Mouse (Mus musculus) neural tube, embryonic 13.5 days (tissue): ENCODE data around the gene Slc24a2. TPM values are rescaled to one million over a fixed set of nuclear protein-coding genes. Genes with fewer than 3 reads are reported as not detected.

Experiments used
- ATAC-seq: fragments of 200-750 bp; cut with Nextera tagmentation; 2 replicates; pipeline ENCODE4 v1.8.0; 2017; ENCODE audit warnings: low read depth, mild to moderate bottlenecking, moderate TSS enrichment, moderate library complexity
- H3K27ac ChIP-seq: fragments of 300-500 bp; sonication (generic); replicated peaks from 2 replicates; pipeline ENCODE4 v1.5.1; 2015; ENCODE audit warnings: moderate library complexity, mild to moderate bottlenecking, inconsistent platforms
- H3K27me3 ChIP-seq: fragments of 300-500 bp; sonication (generic); 2 replicates; pipeline ENCODE4 v1.6.1; 2015; ENCODE audit warnings: mild to moderate bottlenecking, inconsistent platforms
- H3K36me3 ChIP-seq: fragments of 300-500 bp; sonication (generic); 2 replicates; pipeline ENCODE4 v1.6.1; 2015; ENCODE audit warnings: mild to moderate bottlenecking, inconsistent platforms
- H3K4me1 ChIP-seq: fragments of 300-500 bp; sonication (generic); replicated peaks from 2 replicates; pipeline ENCODE4 v1.6.1; 2015; ENCODE audit warnings: inconsistent platforms
- H3K4me2 ChIP-seq: fragments of 300-500 bp; sonication (generic); 2 replicates; pipeline ENCODE4 v1.6.1; 2015; ENCODE audit warnings: inconsistent platforms, mild to moderate bottlenecking, moderate library complexity
- H3K4me3 ChIP-seq: fragments of 300-500 bp; sonication (generic); 2 replicates; pipeline ENCODE4 v1.5.1; 2015; ENCODE audit warnings: mild to moderate bottlenecking, inconsistent platforms
- H3K9ac ChIP-seq: fragments of 300-500 bp; sonication (generic); 2 replicates; pipeline ENCODE4 v1.6.1; 2015; ENCODE audit warnings: moderate library complexity, mild to moderate bottlenecking, inconsistent platforms
- H3K9me3 ChIP-seq: fragments of 300-500 bp; sonication (generic); 2 replicates; pipeline ENCODE4 v1.6.1; 2016; ENCODE audit warnings: inconsistent platforms
- WGBS: fragments of 180-500 bp; shearing (Covaris S2); methylation state at CpG from one replicate; pipeline ENCODE4 v1.1.7; 2015; 5-methylcytosine and 5-hydroxymethylcytosine counted together
- polyA plus RNA-seq: library from polyadenylated mRNA; unstranded; fragments of >200 nt; fragmentation: Nextera tagmentation; extraction: Ambion mirVana; gene quantifications from 2 replicates; pipeline ENCODE4 v1.2.1, GENCODE M21; 2015

Slc24a2 gene
- polyA plus RNA-seq, 1 experiment from 2014 or later: 1.4 TPM

DNA sequence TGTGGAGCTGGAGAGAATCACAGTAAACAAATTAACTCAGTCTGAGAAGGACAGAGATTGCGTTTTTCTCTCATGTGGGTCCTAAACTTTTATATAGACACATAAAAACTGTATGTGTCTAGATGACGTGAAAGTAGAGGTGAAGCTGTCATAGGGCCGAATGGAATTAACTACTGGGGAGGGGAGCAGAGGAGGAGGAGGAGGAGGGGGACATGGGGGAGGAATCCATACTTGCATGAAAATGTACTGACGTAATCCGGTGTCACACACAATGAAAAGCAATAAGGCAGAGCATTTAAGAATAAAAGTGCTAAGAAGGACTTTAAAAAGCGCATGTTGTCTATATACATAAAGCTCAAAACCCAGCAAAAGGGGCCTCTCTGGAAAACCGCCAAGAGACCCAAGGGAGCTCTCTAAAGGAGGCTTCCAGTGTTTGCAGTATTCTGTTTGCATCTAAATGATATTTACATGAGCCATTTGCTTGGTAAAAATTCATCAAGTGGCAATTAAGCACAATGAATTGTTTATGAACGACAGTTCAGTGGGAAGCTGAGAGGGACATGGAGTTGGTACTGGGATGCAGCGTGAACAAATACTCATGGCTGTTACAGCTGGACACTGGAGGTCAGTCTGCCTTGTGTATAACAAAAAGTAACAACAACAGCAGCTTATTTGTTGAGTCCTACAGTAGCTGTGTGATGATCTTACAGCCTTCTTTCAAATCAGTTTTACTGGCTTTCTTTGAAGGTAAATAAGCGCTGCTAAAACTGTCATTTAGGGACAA lies 45.9 kb downstream of the Slc24a2 start:
- 40% methylated on average over 10 of the region's 10 CpGs for WGBS
- Histone ChIP-seq H3K36me3 (no peaks in the 10 kb centered on the region), H3K4me3 (no peak overlapping the region), H3K27ac (peak overlapping the region; percentile 14; the same call in 1 of the 2 replicates), H3K27me3 (no peaks in the 10 kb centered on the region), H3K9me3 (no peaks in the 10 kb centered on the region), H3K4me1 (peaks cover 18% of the 10 kb centered on the region), H3K9ac (no peak overlapping the region), H3K4me2 (peak overlapping the region; percentile 26; the same call in 1 of the 2 replicates)
- peak; percentile 72 for ATAC-seq

DNA sequence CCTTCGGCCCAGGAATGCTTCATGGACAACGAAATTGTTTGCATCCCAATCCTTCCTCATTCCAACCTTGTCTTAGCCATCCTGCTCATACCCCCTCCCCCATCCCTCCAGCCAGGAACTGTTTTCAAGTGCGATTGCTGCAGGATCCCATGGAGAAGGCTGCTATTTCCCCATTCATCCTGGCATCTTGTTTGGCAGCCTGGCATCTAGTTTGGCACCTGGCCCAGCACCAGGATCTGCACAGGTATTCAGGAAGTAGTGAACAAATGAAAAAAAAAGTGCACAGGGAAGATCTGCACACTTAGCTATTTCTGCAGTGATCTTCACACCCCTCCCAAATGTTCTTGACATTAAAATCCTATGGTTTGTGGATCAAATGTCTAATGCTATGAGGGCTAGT lies 53.2 kb downstream of the Slc24a2 start:
- 70% methylated on average over 3 of the region's 3 CpGs for WGBS
- Histone ChIP-seq H3K9me3 (no peaks in the 10 kb centered on the region), H3K4me1 (no peaks in the 10 kb centered on the region), H3K9ac (no peak overlapping the region), H3K27ac (no peak overlapping the region), H3K36me3 (no peaks in the 10 kb centered on the region), H3K4me3 (no peak overlapping the region), H3K4me2 (no peak overlapping the region), H3K27me3 (no peaks in the 10 kb centered on the region)
- ATAC-seq: no peak

DNA sequence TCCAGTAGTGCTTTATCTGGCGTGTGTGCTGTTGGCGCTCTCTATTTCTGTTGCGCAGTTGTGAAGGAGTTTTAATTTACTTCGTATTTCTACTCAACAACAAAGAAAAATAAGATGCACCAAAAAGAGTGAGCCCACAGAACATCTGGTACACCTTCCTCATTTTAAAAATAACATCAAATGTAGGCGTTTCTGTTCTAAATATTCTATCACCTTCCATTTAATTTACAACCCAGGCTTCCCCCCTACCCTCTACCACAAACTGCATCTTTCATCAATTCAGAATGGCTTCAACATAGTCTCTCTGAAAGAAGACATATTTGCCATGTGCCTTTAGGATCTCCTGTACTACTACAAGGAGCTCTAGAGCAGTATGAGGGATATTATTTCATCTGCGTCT lies 66.3 kb downstream of the Slc24a2 start:
- H3K4me2 ChIP-seq: no peak overlapping the region
- no peak overlapping the region for H3K9ac ChIP-seq
- no peaks in the 10 kb centered on the region for H3K27me3 ChIP-seq
- WGBS: 88% methylated on average over 6 of the region's 6 CpGs
- ATAC-seq: no peak
- H3K9me3 ChIP-seq: no peaks in the 10 kb centered on the region
- no peak overlapping the region for H3K27ac ChIP-seq
- H3K4me3 ChIP-seq: no peak overlapping the region
- no peaks in the 10 kb centered on the region for H3K4me1 ChIP-seq
- H3K36me3 ChIP-seq: no peaks in the 10 kb centered on the region

DNA sequence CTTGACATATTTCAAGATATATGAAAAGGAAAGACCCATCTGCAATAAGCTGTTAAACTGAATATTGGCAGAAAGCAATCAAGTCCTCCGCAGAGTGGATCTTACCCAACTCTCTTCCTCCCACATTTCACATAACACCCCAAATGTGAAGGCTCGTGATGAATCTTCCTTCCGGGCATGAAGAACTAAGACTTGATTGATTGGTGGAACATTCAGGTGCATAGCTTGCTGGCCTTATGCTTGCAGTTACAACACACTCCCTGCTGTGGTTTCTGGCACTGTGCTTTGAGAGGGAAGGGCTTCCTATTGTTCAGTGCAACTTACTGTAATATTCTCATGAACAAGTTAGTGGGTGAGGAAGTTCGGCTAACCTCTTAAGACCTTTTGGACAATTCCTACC lies 72.2 kb downstream of the Slc24a2 start:
- Histone ChIP-seq H3K4me1 (no peaks in the 10 kb centered on the region), H3K27ac (no peak overlapping the region), H3K9me3 (no peaks in the 10 kb centered on the region), H3K27me3 (no peaks in the 10 kb centered on the region), H3K36me3 (no peaks in the 10 kb centered on the region), H3K9ac (no peak overlapping the region), H3K4me2 (no peak overlapping the region), H3K4me3 (no peak overlapping the region)
- no peak for ATAC-seq
- WGBS: 83% methylated on average over 4 of the region's 4 CpGs

DNA sequence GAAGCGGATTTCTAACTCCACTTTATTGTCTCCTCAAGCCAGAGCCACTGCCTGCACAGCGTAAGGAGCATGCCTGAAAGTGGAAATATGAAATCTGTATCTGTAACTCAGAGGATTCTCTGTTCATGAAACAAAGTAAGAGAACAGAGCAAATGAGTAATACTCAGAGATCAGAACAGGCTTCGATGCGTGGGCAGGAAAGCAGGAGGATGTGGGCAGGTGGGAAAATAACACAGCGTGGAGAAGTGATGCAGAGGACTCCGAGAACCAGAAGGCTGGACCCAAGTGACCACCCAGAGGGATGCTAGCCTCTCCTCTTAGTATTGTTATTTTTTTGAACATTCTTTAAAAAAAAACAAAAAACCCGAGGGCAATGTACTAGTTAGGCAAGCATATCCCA lies 78.3 kb downstream of the Slc24a2 start:
- Histone ChIP-seq H3K4me1 (no peaks in the 10 kb centered on the region), H3K9me3 (no peaks in the 10 kb centered on the region), H3K4me3 (no peak overlapping the region), H3K9ac (no peak overlapping the region), H3K4me2 (no peak overlapping the region), H3K36me3 (no peaks in the 10 kb centered on the region), H3K27ac (no peak overlapping the region), H3K27me3 (no peaks in the 10 kb centered on the region)
- 80% methylated on average over 7 of the region's 7 CpGs for WGBS
- ATAC-seq: no peak

DNA sequence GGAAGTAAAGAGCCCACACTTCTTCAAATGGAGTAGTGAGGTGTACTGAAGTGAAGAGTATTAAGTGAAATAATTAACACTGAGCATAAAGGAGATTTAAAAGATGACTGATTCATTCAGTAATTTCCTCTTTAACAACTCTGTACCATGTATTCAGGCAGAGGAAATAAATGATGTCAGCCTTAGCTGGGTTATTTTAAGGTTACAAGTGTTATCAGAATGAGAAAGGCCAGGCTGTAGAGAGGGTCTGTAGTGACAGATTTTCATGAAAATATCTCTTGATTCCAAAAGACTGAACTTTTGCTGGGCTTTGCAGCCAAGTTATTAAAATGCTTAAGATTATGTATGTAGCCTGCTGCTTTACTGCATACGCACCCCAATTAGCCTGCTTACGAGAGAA lies 80.7 kb downstream of the Slc24a2 start:
- Histone ChIP-seq H3K27ac (no peak overlapping the region), H3K4me3 (no peak overlapping the region), H3K9me3 (no peaks in the 10 kb centered on the region), H3K4me1 (no peaks in the 10 kb centered on the region), H3K9ac (no peak overlapping the region), H3K27me3 (no peaks in the 10 kb centered on the region), H3K4me2 (no peak overlapping the region), H3K36me3 (no peaks in the 10 kb centered on the region)
- 74% methylated on average over 2 of the region's 2 CpGs for WGBS
- ATAC-seq: no peak

DNA sequence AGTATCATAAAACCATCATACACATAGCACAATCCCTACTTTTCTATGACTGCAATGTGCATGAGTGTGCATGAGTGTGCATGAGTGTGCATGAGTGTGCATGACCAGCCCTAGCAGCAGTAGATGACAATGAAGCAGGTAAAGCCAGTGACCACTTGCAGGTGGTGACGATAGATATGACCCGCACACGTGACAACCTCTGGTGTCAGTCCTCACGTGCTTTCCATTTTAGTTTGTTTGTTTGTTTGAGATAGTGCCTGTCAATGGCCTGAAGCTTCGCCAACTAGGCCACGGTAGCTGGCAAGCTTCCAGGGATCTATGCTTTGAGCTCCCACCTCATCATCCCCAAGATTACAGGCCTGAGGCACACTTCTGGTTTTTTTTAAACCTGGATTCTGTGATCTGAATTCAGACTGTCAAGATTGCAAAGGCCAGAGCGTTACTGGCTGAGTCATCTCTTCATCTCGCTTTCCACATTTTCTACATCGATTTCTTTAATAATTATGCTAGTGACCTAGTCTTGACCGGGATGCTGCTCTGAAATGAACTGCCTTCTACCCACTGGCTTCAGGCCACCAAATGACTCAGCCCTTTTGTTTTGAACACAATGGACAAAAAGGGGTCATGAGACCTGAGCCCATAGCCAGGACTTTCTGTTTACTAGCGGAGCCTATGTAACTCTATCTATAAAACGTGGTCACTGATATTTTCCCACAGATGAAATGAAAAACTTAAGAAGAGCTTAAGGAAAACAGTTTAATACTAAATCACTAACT lies 88.5 kb downstream of the Slc24a2 start:
- H3K27ac ChIP-seq: no peak overlapping the region
- ATAC-seq: no peak
- 76% methylated on average over 12 of the region's 12 CpGs for WGBS
- H3K4me1 ChIP-seq: peaks cover 8% of the 10 kb centered on the region
- no peak overlapping the region for H3K9ac ChIP-seq
- no peaks in the 10 kb centered on the region for H3K27me3 ChIP-seq
- no peak overlapping the region for H3K4me2 ChIP-seq
- H3K4me3 ChIP-seq: no peak overlapping the region
- H3K36me3 ChIP-seq: no peaks in the 10 kb centered on the region
- no peaks in the 10 kb centered on the region for H3K9me3 ChIP-seq

DNA sequence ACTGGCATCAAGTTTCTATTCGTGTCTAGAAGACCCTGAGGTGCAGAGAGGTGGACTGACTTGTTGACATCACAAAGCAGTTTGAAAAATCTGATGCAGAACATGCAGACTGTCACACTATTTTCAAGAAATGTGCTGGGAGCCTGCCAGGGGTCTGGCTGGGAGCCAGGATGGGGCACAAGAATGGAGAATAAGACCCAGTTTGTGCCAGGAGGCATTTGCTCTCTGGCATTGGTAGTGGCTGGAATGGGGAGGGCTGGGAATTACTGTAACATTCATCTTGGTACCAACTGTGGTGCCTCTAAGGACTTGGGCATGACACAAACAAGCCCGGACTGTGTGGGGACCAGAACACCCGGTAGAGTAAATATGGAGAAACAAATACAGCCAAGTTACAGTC lies 89.4 kb downstream of the Slc24a2 start:
- no peak for ATAC-seq
- Histone ChIP-seq H3K9me3 (no peaks in the 10 kb centered on the region), H3K9ac (no peak overlapping the region), H3K4me2 (no peak overlapping the region), H3K4me3 (no peak overlapping the region), H3K27me3 (no peaks in the 10 kb centered on the region), H3K4me1 (peaks cover 8% of the 10 kb centered on the region), H3K27ac (no peak overlapping the region), H3K36me3 (no peaks in the 10 kb centered on the region)
- 69% methylated on average over 3 of the region's 3 CpGs for WGBS

DNA sequence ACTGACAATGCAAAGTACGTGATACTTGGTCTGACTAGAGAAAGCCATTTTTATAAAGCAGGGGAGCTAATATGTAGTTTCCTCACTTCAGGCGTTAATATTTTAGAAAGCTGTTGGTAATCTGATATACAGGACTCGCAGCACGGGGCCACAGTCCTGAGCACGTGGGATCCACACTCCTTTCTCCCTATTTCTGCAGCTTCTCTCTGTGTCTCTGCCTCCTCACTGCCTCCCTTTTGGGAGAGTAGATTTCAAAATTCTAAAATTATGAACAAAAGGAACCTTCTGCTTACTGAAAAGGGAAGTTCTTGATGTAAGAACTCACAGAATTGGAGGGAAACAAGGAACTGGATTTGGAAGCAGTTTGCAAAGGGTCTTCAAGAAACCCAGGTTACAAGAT lies 97.8 kb downstream of the Slc24a2 start:
- Histone ChIP-seq H3K4me3 (no peak overlapping the region), H3K27me3 (no peaks in the 10 kb centered on the region), H3K27ac (no peak overlapping the region), H3K4me1 (no peaks in the 10 kb centered on the region), H3K9ac (no peak overlapping the region), H3K9me3 (no peaks in the 10 kb centered on the region), H3K36me3 (no peaks in the 10 kb centered on the region), H3K4me2 (no peak overlapping the region)
- no peak for ATAC-seq
- 87% methylated on average over 5 of the region's 5 CpGs for WGBS

DNA sequence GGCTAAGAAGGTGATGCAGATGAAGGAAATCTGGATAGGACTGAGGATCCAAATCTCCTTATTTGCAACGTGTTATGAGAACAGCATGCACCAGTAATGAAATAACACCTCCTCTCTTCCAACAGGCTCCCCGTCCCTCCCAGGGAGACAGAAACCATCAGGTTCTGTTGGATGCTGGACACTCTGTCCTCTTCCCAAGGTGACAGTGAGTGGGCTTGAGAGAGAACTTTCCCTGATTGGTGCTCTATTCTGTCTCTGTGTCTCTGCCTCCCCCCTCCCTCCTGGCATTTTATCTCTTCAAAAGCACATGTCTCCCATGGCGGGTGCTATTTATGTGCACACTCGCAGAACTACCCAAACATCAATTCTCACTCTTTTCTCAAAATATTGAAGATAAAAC lies 103.5 kb downstream of the Slc24a2 start:
- Histone ChIP-seq H3K36me3 (no peaks in the 10 kb centered on the region), H3K27me3 (no peaks in the 10 kb centered on the region), H3K4me1 (no peaks in the 10 kb centered on the region), H3K9ac (no peak overlapping the region), H3K4me2 (no peak overlapping the region), H3K9me3 (no peaks in the 10 kb centered on the region), H3K4me3 (no peak overlapping the region), H3K27ac (no peak overlapping the region)
- WGBS: 80% methylated on average over 4 of the region's 4 CpGs
- ATAC-seq: no peak

DNA sequence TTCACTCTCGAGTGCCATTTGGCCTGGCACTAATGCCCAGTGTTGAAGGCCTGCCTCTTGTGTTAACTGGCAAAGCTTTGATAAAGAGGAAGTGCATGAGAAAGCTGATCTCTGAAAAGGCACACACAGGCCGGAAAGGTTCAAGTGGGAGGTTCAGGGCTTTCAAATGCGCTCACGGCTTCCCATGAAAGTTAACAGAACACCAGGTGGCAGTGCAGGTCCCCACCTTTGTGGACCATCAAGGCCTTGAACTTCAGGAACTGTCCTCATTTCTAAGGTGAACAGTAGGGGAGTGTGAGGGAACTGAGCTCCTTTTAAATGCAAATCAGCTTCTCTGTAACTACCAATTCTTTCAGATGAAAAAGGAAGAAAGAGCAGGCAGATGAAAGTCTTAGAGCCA lies 110.5 kb downstream of the Slc24a2 start:
- H3K4me2 ChIP-seq: no peak overlapping the region
- no peaks in the 10 kb centered on the region for H3K36me3 ChIP-seq
- WGBS: 42% methylated on average over 4 of the region's 4 CpGs
- no peak for ATAC-seq
- no peaks in the 10 kb centered on the region for H3K27me3 ChIP-seq
- H3K9ac ChIP-seq: no peak overlapping the region
- H3K27ac ChIP-seq: no peak overlapping the region
- no peak overlapping the region for H3K4me3 ChIP-seq
- H3K4me1 ChIP-seq: no peaks in the 10 kb centered on the region
- no peaks in the 10 kb centered on the region for H3K9me3 ChIP-seq

DNA sequence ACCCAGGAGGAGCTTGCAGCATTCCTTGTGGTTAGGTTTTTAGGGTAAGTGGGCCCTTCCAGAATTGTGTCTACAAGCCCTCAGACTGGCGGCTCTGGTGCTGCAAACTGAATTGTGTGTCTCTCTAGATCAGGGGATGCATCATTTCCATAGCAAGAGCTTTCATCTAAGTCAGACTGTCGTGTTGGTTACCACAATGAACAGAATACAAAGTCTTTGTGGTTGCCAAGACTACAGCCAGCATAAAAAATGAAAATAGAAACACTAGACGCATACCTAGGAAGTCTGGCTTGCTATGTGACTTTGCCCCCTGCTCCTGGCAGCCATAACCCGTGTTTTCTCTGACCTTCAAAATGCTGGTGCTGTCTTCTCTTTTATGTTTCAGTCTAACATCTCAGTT lies 114.6 kb downstream of the Slc24a2 start:
- Histone ChIP-seq H3K4me1 (no peaks in the 10 kb centered on the region), H3K27ac (no peak overlapping the region), H3K9me3 (no peaks in the 10 kb centered on the region), H3K27me3 (no peaks in the 10 kb centered on the region), H3K9ac (no peak overlapping the region), H3K36me3 (no peaks in the 10 kb centered on the region), H3K4me3 (no peak overlapping the region), H3K4me2 (no peak overlapping the region)
- no peak for ATAC-seq
- WGBS: 69% methylated on average over 4 of the region's 4 CpGs
